Mouse (Mus musculus) liver, embryonic 15.5 days (tissue): ENCODE data around the gene Crip3. TPM values are rescaled to one million over a fixed set of nuclear protein-coding genes. Genes with fewer than 3 reads are reported as not detected.

ENCODE experiments used
- ATAC-seq: fragments of 200-750 bp; cut with Nextera tagmentation; 2 replicates; pipeline ENCODE4 v1.8.0; 2017; ENCODE audit warnings: moderate number of reproducible peaks, mild to moderate bottlenecking, moderate library complexity; ENCODE audit not compliant: insufficient read depth
- H3K27ac ChIP-seq: fragments of 300-500 bp; sonication (generic); replicated peaks from 2 replicates; pipeline ENCODE4 v1.5.1; 2015; ENCODE audit warnings: mild to moderate bottlenecking, inconsistent platforms
- H3K27me3 ChIP-seq: fragments of 300-500 bp; sonication (generic); 2 replicates; pipeline ENCODE4 v1.6.1; 2015; ENCODE audit warnings: mild to moderate bottlenecking, inconsistent platforms
- H3K36me3 ChIP-seq: fragments of 300-500 bp; sonication (generic); replicated peaks from 2 replicates; pipeline ENCODE4 v1.6.1; 2015; ENCODE audit warnings: moderate library complexity, mild to moderate bottlenecking, inconsistent platforms
- H3K4me1 ChIP-seq: fragments of 300-500 bp; sonication (generic); replicated peaks from 2 replicates; pipeline ENCODE4 v1.6.1; 2015; ENCODE audit warnings: inconsistent platforms
- H3K4me2 ChIP-seq: fragments of 300-500 bp; sonication (generic); 2 replicates; pipeline ENCODE4 v1.6.1; 2015; ENCODE audit warnings: moderate library complexity, mild to moderate bottlenecking, inconsistent platforms
- H3K4me3 ChIP-seq: fragments of 300-500 bp; sonication (generic); replicated peaks from 2 replicates; pipeline ENCODE4 v1.5.1; 2015; ENCODE audit warnings: mild to moderate bottlenecking, inconsistent platforms
- H3K9ac ChIP-seq: fragments of 300-500 bp; sonication (generic); 2 replicates; pipeline ENCODE4 v1.6.1; 2015; ENCODE audit warnings: moderate library complexity, mild to moderate bottlenecking, inconsistent platforms
- H3K9me3 ChIP-seq: fragments of 300-500 bp; sonication (generic); replicated peaks from 2 replicates; pipeline ENCODE4 v1.6.1; 2016; ENCODE audit warnings: inconsistent platforms
- WGBS: fragments of 180-500 bp; shearing (Covaris S2); methylation state at CpG from one replicate; pipeline ENCODE4 v1.1.7; 2015; ENCODE audit warnings: mixed read lengths; ENCODE audit not compliant: insufficient replicate concordance; 5-methylcytosine and 5-hydroxymethylcytosine counted together
- polyA plus RNA-seq: library from polyadenylated mRNA; unstranded; fragments of >200 nt; fragmentation: Nextera tagmentation; extraction: Ambion mirVana; gene quantifications from 2 replicates; pipeline ENCODE4 v1.2.1, GENCODE M21; 2015

Crip3 gene
- polyA plus RNA-seq, 1 experiment from 2014 or later, result not detected

DNA sequence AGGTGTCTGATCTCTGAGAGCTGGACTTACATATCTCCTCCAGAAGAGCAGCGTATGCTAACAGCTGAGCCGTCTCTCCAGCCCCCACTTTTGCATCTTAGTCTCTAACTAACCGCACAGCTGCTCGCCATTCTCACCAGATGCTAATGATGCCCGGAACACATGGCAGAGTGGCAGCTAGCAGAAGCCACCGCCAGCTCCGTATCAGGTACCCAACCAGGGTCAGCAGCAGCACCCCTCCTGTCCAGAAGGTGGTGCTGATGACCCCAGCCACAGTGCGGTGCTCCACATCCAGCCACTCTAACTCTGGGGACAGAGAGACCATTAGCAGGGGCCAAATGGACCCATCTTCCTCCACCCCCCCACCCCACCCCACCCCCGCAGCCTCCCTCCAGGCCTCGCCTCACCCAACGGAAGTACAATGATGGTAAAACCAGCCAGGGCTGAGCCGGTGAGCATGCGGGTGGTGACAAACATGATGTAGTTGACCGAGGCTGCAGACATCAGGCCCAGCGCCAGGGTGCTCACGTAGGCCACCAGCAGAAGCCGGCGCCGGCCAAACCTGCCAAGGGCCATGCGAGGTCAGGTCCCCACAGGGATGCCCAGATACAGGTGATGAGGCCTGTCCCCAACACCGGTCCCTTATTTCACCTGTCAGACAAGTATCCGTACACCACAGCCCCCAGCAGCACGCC is 8.1 kb downstream of the Crip3 start:
- no peak overlapping the region for H3K4me3 ChIP-seq
- no peak overlapping the region for H3K27ac ChIP-seq
- 20% methylated on average over 23 of the region's 23 CpGs for WGBS
- no peak overlapping the region for H3K4me2 ChIP-seq
- no peaks in the 10 kb centered on the region for H3K36me3 ChIP-seq
- H3K4me1 ChIP-seq, result peaks cover 4% of the 10 kb centered on the region; the same call in 1 of the 2 replicates
- H3K9me3 ChIP-seq, result no peaks in the 10 kb centered on the region
- no peak overlapping the region for H3K9ac ChIP-seq
- ATAC-seq, result no peak
- peaks cover 45% of the 10 kb centered on the region for H3K27me3 ChIP-seq

DNA sequence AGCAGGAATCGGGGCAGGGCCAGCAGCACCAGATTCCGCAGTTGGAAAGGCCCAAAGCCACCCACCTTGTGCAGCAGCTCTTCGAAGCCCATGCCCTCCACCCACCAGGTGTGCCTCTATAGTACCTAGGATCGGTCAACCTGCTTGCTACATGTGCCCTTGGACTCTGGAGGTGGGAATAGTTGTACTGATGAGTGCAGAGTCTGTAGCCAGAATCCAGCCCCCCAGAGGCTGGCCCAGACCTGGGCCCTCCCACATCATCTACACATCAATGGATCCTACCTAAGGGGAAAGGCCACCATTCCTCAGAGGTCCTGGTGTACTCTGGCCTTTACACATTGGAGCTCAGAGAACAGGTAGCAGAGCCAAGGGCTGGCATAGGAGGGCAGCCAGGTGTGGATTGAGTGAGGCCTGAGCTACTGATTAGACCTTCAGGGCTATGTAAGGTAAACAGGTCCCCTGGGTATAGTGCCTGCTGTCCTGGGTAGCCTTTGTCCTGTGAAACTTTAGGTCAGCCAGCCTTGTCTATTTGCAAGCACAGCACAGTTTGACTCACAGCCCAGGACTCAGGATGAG is 9.7 kb downstream of the Crip3 start, which contains the start of gene Slc22a7:
Slc22a7 (minus strand) TSS at position 160 of the 576 bp plus-strand sequence.
- H3K4me3 ChIP-seq, result no peak within 1 kb of the TSS
- WGBS, result 60% methylated on average over 4 of the region's 4 CpGs

DNA sequence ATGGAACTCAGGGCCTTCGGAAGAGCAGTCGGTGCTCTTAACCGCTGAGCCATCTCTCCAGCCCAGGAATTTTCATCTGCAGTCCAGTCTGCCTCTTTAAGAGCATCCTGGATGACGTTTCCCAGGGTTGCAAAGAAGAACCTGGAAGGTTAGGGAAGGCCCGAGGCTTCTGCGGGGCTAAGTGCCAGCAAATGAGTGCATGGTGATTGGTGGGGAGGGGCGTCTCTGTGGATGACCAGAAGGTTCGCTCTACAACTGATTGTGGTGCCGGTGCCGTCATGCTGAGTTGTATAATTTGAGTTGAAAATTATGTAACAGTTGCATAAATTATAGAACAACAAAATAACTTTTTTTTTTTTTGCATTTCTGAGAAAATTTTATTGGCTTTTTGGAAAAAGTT is 10.4 kb downstream of the Crip3 start:
- H3K36me3 ChIP-seq, result no peaks in the 10 kb centered on the region
- no peak overlapping the region for H3K4me2 ChIP-seq
- no peak for ATAC-seq
- no peak overlapping the region for H3K9ac ChIP-seq
- peaks cover 53% of the 10 kb centered on the region for H3K27me3 ChIP-seq
- H3K4me1 ChIP-seq, result no peaks in the 10 kb centered on the region
- no peaks in the 10 kb centered on the region for H3K9me3 ChIP-seq
- H3K4me3 ChIP-seq, result no peak overlapping the region
- 71% methylated on average over 10 of the region's 10 CpGs for WGBS
- no peak overlapping the region for H3K27ac ChIP-seq

More for the DNA sequence above, 9.7 kb downstream of the Crip3 start, which contains the start of gene Slc22a7:
- Histone ChIP-seq H3K9me3 (no peaks in the 10 kb centered on the region), H3K27ac (no peak within 1 kb of the TSS), H3K27me3 (peaks cover 51% of the 10 kb centered on the region), H3K4me2 (no peak within 1 kb of the TSS), H3K4me1 (peaks cover 4% of the 10 kb centered on the region; the same call in 1 of the 2 replicates), H3K9ac (no peak within 1 kb of the TSS), H3K36me3 (no peaks in the 10 kb centered on the region)
- ATAC-seq, result no peak; the same call in 1 of the 2 replicates

GRCm38 (mm10) chr17:46444839-46445579 is 16.3 kb downstream of the Crip3 start:
- Histone ChIP-seq H3K27me3 (peaks cover 61% of the 10 kb centered on the region), H3K4me3 (no peak overlapping the region)
- 4% methylated on average over 50 of the region's 50 CpGs for WGBS

GRCm38 (mm10) chr17:46446264-46446663 is 17.5 kb downstream of the Crip3 start:
- H3K36me3 ChIP-seq, result no peaks in the 10 kb centered on the region
- WGBS, result 80% methylated on average over 16 of the region's 16 CpGs
- H3K27ac ChIP-seq, result no peak overlapping the region

More at GRCm38 (mm10) chr17:46444839-46445579, 16.3 kb downstream of the Crip3 start:
- no peak overlapping the region for H3K27ac ChIP-seq
- no peaks in the 10 kb centered on the region for H3K36me3 ChIP-seq
- H3K4me2 ChIP-seq, result peak overlapping the region; percentile 13
- H3K9ac ChIP-seq, result no peak overlapping the region
- no peaks in the 10 kb centered on the region for H3K9me3 ChIP-seq
- no peak for ATAC-seq
- no peaks in the 10 kb centered on the region for H3K4me1 ChIP-seq

DNA sequence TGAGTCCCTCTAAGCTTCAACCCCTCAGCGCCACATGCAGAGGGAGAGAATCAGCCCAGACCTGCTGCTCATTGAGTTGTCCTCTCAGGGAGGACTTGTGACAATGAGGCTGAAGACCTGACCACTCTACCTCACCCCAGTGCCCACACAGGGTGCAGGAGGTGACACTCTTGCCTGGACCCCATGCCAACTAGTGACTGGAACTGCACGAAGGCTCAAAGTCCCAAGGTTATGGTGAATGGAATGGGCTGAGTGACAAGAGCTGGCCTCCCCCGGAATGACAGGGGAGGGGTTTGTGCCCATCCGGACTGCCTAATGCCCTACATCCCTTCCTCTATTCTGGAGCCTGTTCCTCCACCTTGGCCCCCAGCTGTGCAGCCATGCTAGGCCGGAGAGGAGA is 24.0 kb downstream of the Crip3 start:
- peaks cover 20% of the 10 kb centered on the region for H3K4me1 ChIP-seq
- no peak overlapping the region for H3K9ac ChIP-seq
- no peak overlapping the region for H3K4me3 ChIP-seq
- no peaks in the 10 kb centered on the region for H3K9me3 ChIP-seq
- peaks cover 74% of the 10 kb centered on the region for H3K27me3 ChIP-seq
- no peaks in the 10 kb centered on the region for H3K36me3 ChIP-seq
- H3K27ac ChIP-seq, result no peak overlapping the region
- ATAC-seq, result no peak
- H3K4me2 ChIP-seq, result no peak overlapping the region
- WGBS, result 35% methylated on average over 5 of the region's 5 CpGs

More at GRCm38 (mm10) chr17:46446264-46446663, 17.5 kb downstream of the Crip3 start:
- H3K4me3 ChIP-seq, result no peak overlapping the region
- H3K27me3 ChIP-seq, result peaks cover 69% of the 10 kb centered on the region
- no peak for ATAC-seq
- H3K9ac ChIP-seq, result no peak overlapping the region
- H3K4me2 ChIP-seq, result no peak overlapping the region
- H3K4me1 ChIP-seq, result no peaks in the 10 kb centered on the region
- H3K9me3 ChIP-seq, result no peaks in the 10 kb centered on the region

DNA sequence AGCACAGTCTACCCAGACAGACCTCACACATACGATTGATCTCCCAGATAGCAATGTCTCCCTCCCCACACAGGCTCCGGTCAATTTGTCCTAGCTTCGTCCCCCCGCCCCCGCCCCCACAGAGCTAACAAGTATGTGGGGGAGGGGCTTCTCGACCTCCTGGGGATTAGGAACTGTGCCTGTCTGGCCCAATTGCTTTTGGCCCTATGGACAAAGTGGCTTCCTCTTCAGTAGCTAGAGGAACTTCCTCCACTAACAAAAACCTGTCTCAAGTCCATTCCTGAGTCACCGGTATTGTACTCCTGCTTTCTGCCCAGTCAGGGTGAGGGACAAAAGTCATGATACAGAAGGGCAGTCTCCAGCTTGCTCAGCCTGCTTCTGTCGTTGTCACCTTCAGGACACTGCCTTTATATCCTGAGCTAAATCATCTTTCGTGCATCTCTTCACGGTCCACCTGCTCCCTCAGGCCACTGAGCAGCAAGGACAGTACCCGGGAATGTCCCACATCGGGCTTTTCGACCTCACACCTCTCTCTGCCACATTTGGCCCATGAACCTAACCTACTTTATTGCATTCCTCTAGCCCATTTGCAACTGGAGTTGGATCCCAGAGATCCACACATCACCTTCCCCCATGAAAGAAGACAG is 24.7 kb downstream of the Crip3 start:
- no peaks in the 10 kb centered on the region for H3K9me3 ChIP-seq
- ATAC-seq, result no peak
- H3K9ac ChIP-seq, result no peak overlapping the region
- H3K27ac ChIP-seq, result no peak overlapping the region
- H3K4me3 ChIP-seq, result no peak overlapping the region
- no peak overlapping the region for H3K4me2 ChIP-seq
- H3K4me1 ChIP-seq, result peaks cover 20% of the 10 kb centered on the region
- no peaks in the 10 kb centered on the region for H3K36me3 ChIP-seq
- peaks cover 76% of the 10 kb centered on the region for H3K27me3 ChIP-seq
- 7% methylated on average over 13 of the region's 13 CpGs for WGBS

- Histone ChIP-seq H3K4me2 (peak overlapping the region; percentile 41; the same call in 1 of the 2 replicates), H3K4me1 (peaks cover 20% of the 10 kb centered on the region), H3K9me3 (no peaks in the 10 kb centered on the region), H3K4me3 (no peak overlapping the region), H3K27ac (no peak overlapping the region), H3K27me3 (peaks cover 82% of the 10 kb centered on the region), H3K9ac (no peak overlapping the region), H3K36me3 (no peaks in the 10 kb centered on the region)
- ATAC-seq, result no peak
- 4% methylated on average over 26 of the region's 26 CpGs for WGBS
Measured at GRCm38 (mm10) chr17:46453970-46454411, 25.3 kb downstream of the Crip3 start.

DNA sequence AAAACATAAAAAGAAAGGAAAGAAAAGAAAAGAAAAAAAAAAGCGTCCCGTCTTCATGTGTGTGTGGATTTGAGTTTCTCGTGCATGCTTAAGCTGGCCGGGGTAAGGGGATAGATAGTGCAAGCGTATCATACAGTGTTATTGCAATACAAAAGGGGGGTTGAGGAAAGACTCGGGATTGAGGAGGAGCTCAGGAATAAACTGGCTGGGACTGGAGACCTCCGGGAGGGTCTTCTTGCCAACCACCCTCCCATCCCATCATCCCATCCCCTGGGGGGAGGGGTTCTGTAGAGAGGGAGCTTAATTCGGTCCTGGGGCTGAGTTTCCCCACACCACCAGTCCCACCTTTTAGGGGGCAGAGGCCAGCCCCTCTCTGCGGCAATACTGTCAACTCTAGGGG is 25.8 kb downstream of the Crip3 start:
- Histone ChIP-seq H3K4me2 (peak overlapping the region; percentile 55), H3K4me1 (peaks cover 20% of the 10 kb centered on the region), H3K27ac (no peak overlapping the region), H3K36me3 (no peaks in the 10 kb centered on the region), H3K9me3 (no peaks in the 10 kb centered on the region), H3K9ac (no peak overlapping the region), H3K27me3 (peaks cover 87% of the 10 kb centered on the region), H3K4me3 (no peak overlapping the region)
- WGBS, result 8% methylated on average over 9 of the region's 9 CpGs
- no peak for ATAC-seq

GRCm38 (mm10) chr17:46455110-46455691 is 26.5 kb downstream of the Crip3 start:
- H3K9me3 ChIP-seq, result no peaks in the 10 kb centered on the region
- H3K4me3 ChIP-seq, result peak overlapping the region; percentile 15
- no peaks in the 10 kb centered on the region for H3K36me3 ChIP-seq
- peaks cover 93% of the 10 kb centered on the region for H3K27me3 ChIP-seq
- peak overlapping the region; percentile 55 for H3K4me2 ChIP-seq
- no peak overlapping the region for H3K9ac ChIP-seq
- no peak for ATAC-seq
- no peak overlapping the region for H3K27ac ChIP-seq
- H3K4me1 ChIP-seq, result peaks cover 20% of the 10 kb centered on the region
- 1% methylated on average over 33 of the region's 33 CpGs for WGBS
